Mouse (Mus musculus) intestine, embryonic 14.5 days (tissue): ENCODE measurements at regions not wholly inside any gene's neighbourhood (a gene's known extent, or its start where the extent isn't known, plus 50 kb on each side); places are given as distances from the start of the nearest gene placed in this dataset.

Source experiments
- ATAC-seq: fragments of 200-750 bp; cut with Nextera tagmentation; replicated peaks from 2 replicates; pipeline ENCODE4 v1.8.0; 2017; ENCODE audit warnings: low read depth, moderate number of reproducible peaks, moderate TSS enrichment, moderate library complexity; ENCODE audit not compliant: low FRiP score, low TSS enrichment
- DNase-seq: peaks from one replicate; pipeline ENCODE4 v3.0.0-alpha.2; 2018; ENCODE audit warnings: low spot score
- H3K27ac ChIP-seq: fragments of 300-500 bp; sonication (generic); 2 replicates; pipeline ENCODE4 v1.5.1; 2014; ENCODE audit warnings: low read depth, mild to moderate bottlenecking, control low read depth
- H3K27me3 ChIP-seq: fragments of 300-500 bp; sonication (generic); replicated peaks from 2 replicates; pipeline ENCODE4 v1.6.1; 2014; ENCODE audit warnings: low read length, control low read depth; ENCODE audit not compliant: control insufficient read depth, insufficient read depth
- H3K36me3 ChIP-seq: fragments of 300-500 bp; sonication (generic); 2 replicates; pipeline ENCODE4 v1.6.1; 2014; ENCODE audit warnings: low read length, control low read depth; ENCODE audit not compliant: control insufficient read depth, insufficient read depth
- H3K4me1 ChIP-seq: fragments of 300-500 bp; sonication (generic); replicated peaks from 2 replicates; pipeline ENCODE4 v1.6.1; 2014; ENCODE audit warnings: low read length, control low read depth, mixed read lengths; ENCODE audit not compliant: control insufficient read depth, insufficient read depth
- H3K4me2 ChIP-seq: fragments of 300-500 bp; sonication (generic); 2 replicates; pipeline ENCODE4 v1.6.1; 2014; ENCODE audit warnings: low read length
- H3K4me3 ChIP-seq: fragments of 300-500 bp; sonication (generic); 2 replicates; pipeline ENCODE4 v1.5.1; 2014; ENCODE audit warnings: low read depth, low read length, control low read depth, mixed read lengths
- H3K9ac ChIP-seq: fragments of 300-500 bp; sonication (generic); 2 replicates; pipeline ENCODE4 v1.6.1; 2014; ENCODE audit warnings: mild to moderate bottlenecking, low read length
- H3K9me3 ChIP-seq: fragments of 300-500 bp; sonication (generic); 2 replicates; pipeline ENCODE4 v1.6.1; 2016; ENCODE audit warnings: low read length, control low read depth; ENCODE audit not compliant: control insufficient read depth
- WGBS: fragments of 180-500 bp; shearing (Covaris S2); extraction: QIAGEN DNeasy Blood & Tissue Kit; methylation state at CpG from one replicate; pipeline ENCODE4 v1.1.7; 2014; 5-methylcytosine and 5-hydroxymethylcytosine counted together

DNA sequence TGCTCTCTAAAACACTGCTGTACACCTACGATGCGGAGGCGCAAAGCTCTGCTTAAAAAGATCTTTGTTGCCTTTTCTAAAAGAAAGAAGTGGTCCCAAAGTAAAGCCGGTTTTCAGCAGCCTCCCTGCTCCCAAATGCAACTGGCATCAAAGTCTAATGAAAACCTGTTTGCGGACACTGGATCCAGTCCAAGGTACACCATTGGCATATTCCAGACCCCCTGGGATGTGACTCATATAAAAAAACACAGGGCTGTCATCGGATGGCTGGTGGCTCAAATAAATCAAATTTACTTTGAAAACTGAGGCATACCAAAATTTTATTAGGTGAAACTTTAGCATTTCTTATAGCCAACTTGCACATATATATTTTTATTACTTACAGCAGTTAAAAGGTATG, 134.2 kb upstream of the Tbx18 start:
- Histone ChIP-seq H3K9me3 (no peaks in the 10 kb centered on the region), H3K4me2 (no peak overlapping the region), H3K4me1 (no peaks in the 10 kb centered on the region), H3K9ac (no peak overlapping the region), H3K36me3 (no peaks in the 10 kb centered on the region), H3K27ac (no peak overlapping the region), H3K4me3 (no peak overlapping the region), H3K27me3 (no peaks in the 10 kb centered on the region)
- no peak for DNase-seq
- no peak for ATAC-seq
- WGBS, result 91% methylated on average over 6 of the region's 6 CpGs

DNA sequence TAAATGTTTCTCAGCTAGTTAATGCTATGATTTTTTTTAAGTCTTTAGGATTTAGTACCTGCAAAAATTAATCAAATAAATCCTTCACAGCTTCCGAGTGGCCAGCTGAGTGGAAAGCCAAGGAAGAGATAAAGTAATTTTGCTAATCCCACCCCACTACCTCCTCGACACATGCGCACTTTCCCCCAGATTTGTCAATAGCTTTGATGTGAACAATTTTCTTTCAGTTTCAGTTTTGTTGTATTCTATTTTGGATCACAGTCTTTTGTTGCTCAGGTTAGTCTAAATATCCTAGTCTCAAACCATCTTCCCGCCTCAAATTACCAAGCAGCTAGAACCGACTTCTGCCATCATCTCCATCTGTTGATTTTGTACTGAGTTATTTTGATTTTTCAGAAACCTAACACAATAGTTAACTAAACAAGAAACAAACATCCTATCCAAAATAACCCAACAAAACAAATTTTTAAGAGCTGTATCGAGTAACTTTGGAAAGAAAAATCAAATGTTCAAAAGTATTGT, 141.4 kb upstream of the Tbx18 start:
- H3K9ac ChIP-seq, result no peak overlapping the region
- 79% methylated on average over 6 of the region's 6 CpGs for WGBS
- ATAC-seq, result no peak
- no peaks in the 10 kb centered on the region for H3K4me1 ChIP-seq
- H3K27me3 ChIP-seq, result no peaks in the 10 kb centered on the region
- DNase-seq, result no peak
- H3K9me3 ChIP-seq, result no peaks in the 10 kb centered on the region
- no peak overlapping the region for H3K4me3 ChIP-seq
- no peak overlapping the region for H3K4me2 ChIP-seq
- H3K36me3 ChIP-seq, result no peaks in the 10 kb centered on the region
- no peak overlapping the region for H3K27ac ChIP-seq

- ATAC-seq (no peak), DNase-seq (no peak)
- Histone ChIP-seq H3K9ac (no peak overlapping the region), H3K4me2 (no peak overlapping the region), H3K36me3 (no peaks in the 10 kb centered on the region), H3K27ac (no peak overlapping the region), H3K9me3 (no peaks in the 10 kb centered on the region), H3K4me3 (no peak overlapping the region), H3K4me1 (no peaks in the 10 kb centered on the region), H3K27me3 (no peaks in the 10 kb centered on the region)
- WGBS, result 85% methylated on average over 1 of the region's 1 CpGs
These were observed 151.5 kb upstream of the Tbx18 start for GRCm38 (mm10) chr9:87882587-87882986.

GRCm38 (mm10) chr9:87883069-87883468, 152.0 kb upstream of the Tbx18 start:
- H3K4me2 ChIP-seq, result no peak overlapping the region
- H3K27ac ChIP-seq, result no peak overlapping the region
- H3K27me3 ChIP-seq, result no peaks in the 10 kb centered on the region
- ATAC-seq (no peak), DNase-seq (no peak)
- H3K36me3 ChIP-seq, result no peaks in the 10 kb centered on the region
- H3K4me1 ChIP-seq, result no peaks in the 10 kb centered on the region
- no peaks in the 10 kb centered on the region for H3K9me3 ChIP-seq
- no peak overlapping the region for H3K9ac ChIP-seq
- no peak overlapping the region for H3K4me3 ChIP-seq

DNA sequence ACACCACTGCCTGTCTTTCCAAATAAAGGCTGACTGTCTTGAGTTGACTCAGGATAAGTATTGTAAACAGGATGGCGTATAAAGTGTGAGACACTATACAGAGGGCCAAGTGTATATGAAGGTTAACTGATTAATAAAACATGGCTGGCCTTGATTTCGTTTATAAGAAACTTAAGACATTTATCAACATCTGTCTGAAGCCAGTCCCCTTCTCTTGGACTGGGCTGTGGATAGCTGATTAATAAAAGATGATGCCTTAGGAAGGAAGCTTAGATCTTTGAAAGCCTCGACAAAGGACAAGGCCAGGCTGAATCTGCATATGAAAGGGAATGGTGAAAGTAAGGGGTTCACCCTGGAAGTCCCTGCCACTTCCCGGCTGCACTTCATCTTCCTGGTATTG, 163.0 kb upstream of the Tbx18 start:
- Histone ChIP-seq H3K9me3 (no peaks in the 10 kb centered on the region), H3K36me3 (no peaks in the 10 kb centered on the region), H3K9ac (no peak overlapping the region), H3K4me1 (0 out of 2 replicates have a peak, but pooled peaks cover 3% of the 10 kb centered on the region), H3K27ac (no peak overlapping the region), H3K4me2 (no peak overlapping the region), H3K4me3 (no peak overlapping the region), H3K27me3 (no peaks in the 10 kb centered on the region)
- WGBS, result 27% methylated on average over 4 of the region's 4 CpGs
- no peak for DNase-seq
- no peak for ATAC-seq

GRCm38 (mm10) chr9:87894596-87894995, 163.5 kb upstream of the Tbx18 start:
- Histone ChIP-seq H3K36me3 (no peaks in the 10 kb centered on the region), H3K27me3 (no peaks in the 10 kb centered on the region), H3K4me1 (0 out of 2 replicates have a peak, but pooled peaks cover 3% of the 10 kb centered on the region), H3K4me3 (no peak overlapping the region), H3K9ac (no peak overlapping the region), H3K27ac (no peak overlapping the region), H3K4me2 (no peak overlapping the region), H3K9me3 (no peaks in the 10 kb centered on the region)
- WGBS, result 47% methylated on average over 3 of the region's 3 CpGs
- no peak for DNase-seq
- ATAC-seq, result no peak

DNA sequence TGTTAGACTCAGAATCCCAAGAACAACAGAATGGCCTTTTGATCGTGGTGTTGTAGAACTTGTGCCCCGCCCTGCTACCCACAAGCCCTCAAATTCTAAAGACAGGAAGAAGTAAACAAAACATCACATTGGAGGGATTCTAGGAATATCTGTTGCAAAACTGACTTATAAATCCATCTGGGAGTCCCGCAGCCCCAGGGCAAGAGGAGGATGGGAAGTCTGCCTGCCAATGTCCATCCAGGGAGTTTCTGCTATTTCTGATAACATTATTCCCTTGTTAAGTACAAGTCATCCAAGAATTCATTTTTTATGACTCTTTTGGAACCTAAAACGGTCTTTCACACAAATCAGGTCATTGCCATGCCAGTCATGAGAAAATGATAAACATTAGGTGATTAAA, 164.5 kb upstream of the Tbx18 start:
- Histone ChIP-seq H3K27ac (no peak overlapping the region), H3K4me3 (no peak overlapping the region), H3K9ac (no peak overlapping the region), H3K27me3 (no peaks in the 10 kb centered on the region), H3K36me3 (no peaks in the 10 kb centered on the region), H3K4me1 (0 out of 2 replicates have a peak, but pooled peaks cover 3% of the 10 kb centered on the region), H3K9me3 (no peaks in the 10 kb centered on the region), H3K4me2 (no peak overlapping the region)
- ATAC-seq, result no peak
- 79% methylated on average over 4 of the region's 4 CpGs for WGBS
- no peak for DNase-seq

- Histone ChIP-seq H3K4me2 (no peak overlapping the region), H3K4me1 (0 out of 2 replicates have a peak, but pooled peaks cover 3% of the 10 kb centered on the region), H3K27ac (no peak overlapping the region), H3K36me3 (no peaks in the 10 kb centered on the region), H3K9ac (no peak overlapping the region), H3K27me3 (no peaks in the 10 kb centered on the region), H3K4me3 (no peak overlapping the region), H3K9me3 (no peaks in the 10 kb centered on the region)
- ATAC-seq, result no peak
- 37% methylated on average over 3 of the region's 3 CpGs for WGBS
- no peak for DNase-seq
These were observed 166.3 kb upstream of the Tbx18 start for GRCm38 (mm10) chr9:87897336-87897735.

DNA sequence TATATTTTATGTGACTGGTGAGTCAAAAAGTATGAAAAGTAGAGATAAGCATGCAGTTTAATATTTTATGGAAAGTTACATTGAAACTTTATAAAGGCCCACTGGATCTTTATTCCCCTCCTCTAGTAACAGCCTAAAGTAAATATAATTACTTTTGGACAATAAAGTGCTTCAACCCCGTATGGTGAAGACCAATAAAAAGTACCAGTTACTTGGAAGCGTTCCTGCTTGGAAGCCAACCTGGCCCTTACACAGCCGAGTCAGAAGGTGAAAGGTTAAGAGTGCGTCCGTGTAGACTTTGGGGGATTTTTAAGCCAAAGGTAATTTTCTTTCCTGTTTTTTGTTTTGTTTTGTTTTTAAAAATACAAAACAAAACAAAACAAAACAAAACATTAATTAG, 168.3 kb upstream of the Tbx18 start:
- Histone ChIP-seq H3K9ac (no peak overlapping the region), H3K27me3 (no peaks in the 10 kb centered on the region), H3K36me3 (no peaks in the 10 kb centered on the region), H3K4me3 (no peak overlapping the region), H3K4me1 (0 out of 2 replicates have a peak, but pooled peaks cover 3% of the 10 kb centered on the region), H3K9me3 (no peaks in the 10 kb centered on the region), H3K27ac (no peak overlapping the region), H3K4me2 (no peak overlapping the region)
- DNase-seq (no peak), ATAC-seq (no peak)
- 63% methylated on average over 5 of the region's 5 CpGs for WGBS
